Mouse (Mus musculus) embryonic stem cell, embryonic (primary cell): ENCODE measurements around the gene Slc20a1.

ENCODE experiments used
- CTCF ChIA-PET, 4 experiments: fragments of 300-600 bp in 2 of 4; fragments of 350-600 bp in 2 of 4; sonication (Branson Sonifier 250); formaldehyde crosslinking; loops; one replicate each; lab custom pipeline; 2022; ENCODE audit warnings: inconsistent platforms in 2 of 4; lab: Charles Lee
- POLR2A ChIA-PET, 4 experiments: fragments of 300-600 bp in 2 of 4; fragments of 350-600 bp in 2 of 4; sonication (Branson Sonifier 250); formaldehyde crosslinking; loops; one replicate each; lab custom pipeline; 2022; ENCODE audit warnings: antibody characterized with exemption in 4 of 4, inconsistent platforms in 1 of 4; lab: Charles Lee

Slc20a1 gene

GRCm38 (mm10) chr2:129179946-129180853, 18.4 kb upstream of the Slc20a1 start:
- POLR2A ChIA-PET: interaction anchor here (0.6 to 15.1 kb wide), 37 partner anchors 7 to 1095 kb away, joined by 3 to 840 read pairs (median 4); partner anchors contain the start of genes Slc20a1 (in 3 of the 4), Chchd5 (in 1 of the 4), Polr1b (in 1 of the 4) and Tmem87b (in 1 of the 4)
- CTCF ChIA-PET: interaction anchor here (0.6 to 2.7 kb wide), 14 partner anchors 11 to 1202 kb away, joined by 3 to 13 read pairs (median 4); partner anchors contain the start of genes Polr1b (in 1 of the 4) and Vinac1 (in 1 of the 4)

DNA sequence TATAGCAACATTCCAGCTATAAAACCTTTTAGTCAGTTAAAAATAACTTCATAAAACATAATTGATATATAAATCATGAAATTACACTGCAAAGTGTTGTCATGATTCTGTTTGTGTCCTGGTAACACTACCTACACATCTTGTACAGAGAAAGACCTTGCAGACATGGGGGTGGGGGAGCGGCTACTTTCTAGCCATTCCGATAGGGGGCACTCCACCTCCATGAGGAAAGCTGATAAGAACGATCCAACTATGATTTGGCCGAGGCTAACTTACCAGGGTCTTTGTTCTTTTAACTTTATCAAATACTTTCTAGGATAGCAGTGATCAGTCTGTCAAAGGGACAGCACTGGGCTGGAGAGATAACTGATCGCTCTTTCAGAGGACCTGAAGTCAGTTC, 17.1 kb upstream of the Slc20a1 start:
- CTCF ChIA-PET: interaction anchor here (0.6 to 2.7 kb wide), 23 partner anchors 9 to 305 kb away, joined by 3 to 13 read pairs (median 4); partner anchors contain the start of genes Chchd5 (in 1 of the 4) and Slc20a1 (in 1 of the 4)
- POLR2A ChIA-PET: interaction anchor here in 3 of 4 experiments (0.6 to 15.1 kb wide), 33 partner anchors 9 to 1093 kb away, joined by 3 to 840 read pairs (median 6); partner anchors contain the start of genes Slc20a1 (in 3 of the 3), Chchd5 (in 1 of the 3), Tmem87b (in 1 of the 3) and Ttl (in 1 of the 3)

- ChIA-PET POLR2A (interaction anchor here in 3 of 4 experiments (0.6 to 15.1 kb wide), 29 partner anchors 9 to 1092 kb away, joined by 3 to 840 read pairs (median 9); partner anchors contain the start of genes Slc20a1 (in 2 of the 3), Ckap2l (in 1 of the 3) and Ttl (in 1 of the 3)), CTCF (interaction anchor here (0.6 to 2.7 kb wide), 17 partner anchors 8 to 304 kb away, joined by 3 to 13 read pairs (median 4); partner anchors contain the start of genes Chchd5 (in 1 of the 4) and Slc20a1 (in 1 of the 4))
These were observed 16.2 kb upstream of the Slc20a1 start for GRCm38 (mm10) chr2:129182412-129182811.

DNA sequence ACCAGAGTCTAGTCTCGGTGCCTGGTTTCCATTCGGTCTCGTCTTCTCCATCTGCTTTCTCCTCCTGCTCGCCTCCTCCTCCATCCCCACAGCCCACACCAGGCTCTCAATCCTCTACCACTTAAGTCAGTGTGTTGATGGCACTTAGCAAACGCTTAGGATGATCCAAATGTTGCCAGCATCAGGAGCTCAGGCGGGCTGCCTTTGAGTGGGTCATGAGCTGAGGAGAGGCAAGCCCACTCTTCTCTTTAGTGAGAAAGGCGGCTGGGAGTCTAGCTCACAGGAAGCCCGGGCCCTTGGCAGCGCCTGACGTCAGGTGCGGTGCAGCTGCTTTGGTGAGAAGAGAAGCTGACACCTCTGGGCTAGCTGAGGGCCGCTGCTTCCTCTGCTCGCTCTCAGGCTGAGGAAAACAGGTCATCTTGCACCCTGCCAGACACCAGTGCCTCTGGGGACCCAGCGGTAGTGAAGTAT, 15.0 kb upstream of the Slc20a1 start:
- POLR2A ChIA-PET: interaction anchor here (0.7 to 15.1 kb wide), 35 partner anchors 11 to 1091 kb away, joined by 3 to 840 read pairs (median 5); partner anchors contain the start of genes Slc20a1 (in 4 of the 4), Chchd5 (in 2 of the 4), Ckap2l (in 2 of the 4) and Nop56 (in 1 of the 4)

DNA sequence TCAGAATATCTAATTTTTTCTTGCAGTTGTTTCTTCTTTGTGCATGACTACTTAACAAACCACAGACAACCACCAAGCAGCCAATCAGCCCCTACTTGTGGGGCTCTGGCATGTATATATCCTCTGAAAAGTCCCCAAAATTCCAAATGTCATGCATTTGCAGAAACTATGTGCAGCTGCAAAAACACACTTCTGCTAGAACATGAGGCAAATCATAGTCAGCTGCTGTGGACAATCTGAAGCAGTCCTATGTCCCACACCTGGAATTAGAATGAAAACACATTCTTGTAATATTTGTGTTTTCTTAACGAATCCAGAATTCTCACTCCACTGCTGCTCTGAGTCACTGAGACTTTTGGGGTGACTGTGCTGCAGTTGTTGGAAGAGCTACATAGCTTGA, 13.7 kb upstream of the Slc20a1 start:
- CTCF ChIA-PET: no interaction called here
- POLR2A ChIA-PET: interaction anchor here in 2 of 4 experiments (1.9 to 15.1 kb wide), 7 partner anchors 9 to 73 kb away, joined by 4 to 840 read pairs (median 188); partner anchors contain the start of gene Slc20a1 (in 2 of the 2)

More for the DNA sequence above, 15.0 kb upstream of the Slc20a1 start:
- CTCF ChIA-PET: interaction anchor here (0.6 to 1.8 kb wide), 14 partner anchors 11 to 105 kb away, joined by 3 to 11 read pairs (median 4); no protein-coding TSS in a partner anchor

DNA sequence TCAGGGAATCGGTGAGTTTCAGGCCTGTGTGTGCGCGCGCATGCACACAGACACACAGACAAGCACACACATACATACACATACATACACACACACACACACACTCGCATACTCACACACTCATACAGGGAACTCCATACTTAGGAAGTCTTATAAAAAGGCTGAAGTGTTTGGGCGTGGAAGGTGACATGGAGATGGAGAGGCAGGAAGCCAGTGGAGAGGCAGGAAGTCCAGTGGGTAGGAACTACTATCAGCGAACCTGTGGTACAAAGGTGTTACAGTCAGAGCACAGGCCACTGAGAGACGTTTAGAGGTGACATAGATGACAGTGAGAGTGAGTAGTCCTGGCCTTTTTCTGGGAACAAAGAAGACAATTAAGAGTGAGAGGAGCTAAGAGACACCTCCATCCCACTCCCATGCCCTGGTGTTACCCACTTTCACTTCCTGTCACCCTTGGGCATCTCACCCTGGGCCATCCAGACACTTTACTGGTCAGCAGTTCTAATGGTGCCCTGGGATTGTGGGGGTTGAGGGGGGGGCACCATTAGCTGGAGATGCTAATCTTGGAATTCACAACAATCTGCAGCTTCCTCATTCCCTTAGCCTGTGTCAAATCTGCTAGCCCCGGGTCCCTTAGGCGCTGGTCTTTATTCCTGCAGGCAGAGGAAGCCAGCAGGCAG, 12.8 kb upstream of the Slc20a1 start:
- ChIA-PET CTCF (interaction anchor here in 3 of 4 experiments (0.6 to 1.1 kb wide), 3 partner anchors 9 to 230 kb away, joined by 3 to 5 read pairs (median 3); no protein-coding TSS in a partner anchor), POLR2A (interaction anchor here in 3 of 4 experiments (0.5 to 15.1 kb wide), 16 partner anchors 10 to 348 kb away, joined by 3 to 840 read pairs (median 5); partner anchors contain the start of gene Slc20a1 (in 3 of the 3))

DNA sequence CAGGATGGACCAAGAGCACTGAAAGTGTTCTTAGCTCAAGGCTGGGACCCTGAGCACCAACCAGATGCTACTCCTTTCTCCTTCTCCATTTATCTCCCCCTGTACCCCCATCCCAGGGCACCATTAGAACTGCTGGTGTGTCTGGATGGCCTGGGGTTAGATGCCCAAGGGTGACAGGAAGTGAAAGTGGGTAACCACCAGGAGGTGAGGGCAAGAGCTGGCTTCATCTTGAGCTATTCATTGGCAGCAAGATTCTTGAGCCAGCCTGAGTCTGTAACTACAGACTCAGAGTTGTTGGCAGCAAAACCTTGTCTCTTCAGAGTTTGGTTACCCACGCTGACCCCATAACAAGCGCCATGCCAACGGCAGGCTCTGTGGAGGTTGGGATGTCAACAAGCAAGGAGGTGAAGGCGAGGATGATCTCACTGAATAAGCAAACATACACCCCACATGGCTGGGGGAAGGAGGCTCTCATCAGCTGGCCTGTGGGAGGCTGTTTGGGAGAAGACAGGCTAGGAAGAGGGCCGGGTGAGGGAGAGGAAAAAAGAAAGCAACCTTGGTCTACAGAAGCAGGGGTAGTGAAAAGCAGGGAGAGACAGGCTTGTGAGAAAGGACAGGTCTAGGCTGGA, 12.2 kb upstream of the Slc20a1 start:
- ChIA-PET CTCF (interaction anchor here in 3 of 4 experiments (0.6 to 1.1 kb wide), 3 partner anchors 8 to 229 kb away, joined by 3 to 5 read pairs (median 3); no protein-coding TSS in a partner anchor), POLR2A (interaction anchor here in 3 of 4 experiments (0.5 to 15.1 kb wide), 15 partner anchors 10 to 347 kb away, joined by 3 to 840 read pairs (median 5); partner anchors contain the start of gene Slc20a1 (in 3 of the 3))

DNA sequence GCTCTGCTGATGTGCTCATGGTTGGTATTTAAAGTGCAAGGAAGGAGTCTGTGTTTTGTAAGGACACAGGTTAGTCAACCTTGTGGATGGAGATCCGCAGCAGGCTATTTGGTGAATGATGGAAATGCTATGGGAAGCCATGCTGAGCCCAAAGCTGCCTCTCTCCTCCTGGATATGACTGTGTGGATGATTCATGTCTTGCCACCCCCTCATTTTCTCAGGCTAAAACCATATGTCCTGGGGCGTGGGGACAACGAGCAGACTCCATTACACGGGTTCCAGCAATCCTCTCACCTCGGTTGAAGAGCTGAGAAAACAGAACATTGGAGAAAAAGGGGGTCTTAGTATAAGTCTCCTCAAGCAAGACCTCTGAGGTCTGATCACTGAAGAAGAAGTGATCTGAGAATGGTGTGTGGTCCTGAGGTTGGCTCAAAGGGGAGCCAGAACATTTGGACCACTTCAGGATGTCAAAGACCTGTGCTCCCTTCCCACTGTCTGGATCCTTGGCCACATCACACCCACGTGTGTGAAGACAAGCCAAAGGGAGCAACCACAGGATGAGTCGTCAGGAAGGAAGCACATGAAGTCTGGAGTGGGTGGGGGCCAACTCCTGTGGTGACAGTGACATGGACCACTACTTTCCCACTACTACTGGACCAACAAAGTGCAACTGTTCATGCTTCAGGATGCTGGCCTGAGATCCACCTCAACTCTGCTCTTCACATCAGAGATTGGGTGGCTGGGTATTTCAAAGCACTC, 6.0 kb upstream of the Slc20a1 start:
- ChIA-PET CTCF (no interaction called here), POLR2A (interaction anchor here in 2 of 4 experiments (1.5 to 22.5 kb wide), 6 partner anchors 9 to 52 kb away, joined by 3 to 840 read pairs (median 17); no protein-coding TSS in a partner anchor)

DNA sequence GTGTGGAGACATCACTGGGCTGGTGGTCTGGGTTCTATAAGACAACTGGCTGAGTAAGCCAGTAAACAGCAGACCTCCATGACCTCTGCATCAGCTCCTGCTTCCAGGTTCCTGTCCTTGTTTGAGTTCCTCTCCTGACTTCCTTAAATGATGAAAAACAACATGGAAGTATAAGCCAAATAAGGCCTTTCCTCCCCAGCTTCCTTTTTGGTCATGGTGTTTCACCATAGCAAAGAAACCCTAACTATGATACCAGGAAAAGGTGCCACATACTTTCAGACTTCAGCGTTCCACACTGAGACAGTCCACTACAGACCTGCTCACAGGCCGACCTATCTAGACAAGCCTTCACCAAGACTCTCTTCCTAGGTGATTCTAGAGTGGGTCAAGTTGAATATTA, 2.2 kb upstream of the Slc20a1 start:
- ChIA-PET CTCF (no interaction called here), POLR2A (interaction anchor here in 2 of 4 experiments (0.6 to 24.7 kb wide), 15 partner anchors 13 to 602 kb away, joined by 3 to 840 read pairs (median 34); partner anchors contain the start of gene Ttl (in 1 of the 2))

GRCm38 (mm10) chr2:129197197-129197596, 1.4 kb upstream of the Slc20a1 start:
- ChIA-PET POLR2A (interaction anchor here in 3 of 4 experiments (0.5 to 24.7 kb wide), 41 partner anchors 12 to 253 kb away, joined by 3 to 840 read pairs (median 14); partner anchors contain the start of genes Chchd5 (in 2 of the 3), Ckap2l (in 1 of the 3), Polr1b (in 1 of the 3) and Ttl (in 1 of the 3)), CTCF (interaction anchor here in 1 of 4 experiments (1.6 kb wide), 1 partner anchor 16 kb away, joined by 7 read pairs; no protein-coding TSS in a partner anchor)

GRCm38 (mm10) chr2:129197843-129198435, 625 bp upstream of the Slc20a1 start:
- CTCF ChIA-PET: interaction anchor here in 3 of 4 experiments (0.6 to 1.6 kb wide), 5 partner anchors 16 to 1062 kb away, joined by 3 to 7 read pairs (median 3); no protein-coding TSS in a partner anchor
- POLR2A ChIA-PET: interaction anchor here (0.5 to 24.7 kb wide), 119 partner anchors 8 to 1084 kb away, joined by 3 to 840 read pairs (median 5); partner anchors contain the start of genes Chchd5 (in 3 of the 4), Ckap2l (in 2 of the 4), Polr1b (in 2 of the 4) and Tmem87b (in 2 of the 4)

DNA sequence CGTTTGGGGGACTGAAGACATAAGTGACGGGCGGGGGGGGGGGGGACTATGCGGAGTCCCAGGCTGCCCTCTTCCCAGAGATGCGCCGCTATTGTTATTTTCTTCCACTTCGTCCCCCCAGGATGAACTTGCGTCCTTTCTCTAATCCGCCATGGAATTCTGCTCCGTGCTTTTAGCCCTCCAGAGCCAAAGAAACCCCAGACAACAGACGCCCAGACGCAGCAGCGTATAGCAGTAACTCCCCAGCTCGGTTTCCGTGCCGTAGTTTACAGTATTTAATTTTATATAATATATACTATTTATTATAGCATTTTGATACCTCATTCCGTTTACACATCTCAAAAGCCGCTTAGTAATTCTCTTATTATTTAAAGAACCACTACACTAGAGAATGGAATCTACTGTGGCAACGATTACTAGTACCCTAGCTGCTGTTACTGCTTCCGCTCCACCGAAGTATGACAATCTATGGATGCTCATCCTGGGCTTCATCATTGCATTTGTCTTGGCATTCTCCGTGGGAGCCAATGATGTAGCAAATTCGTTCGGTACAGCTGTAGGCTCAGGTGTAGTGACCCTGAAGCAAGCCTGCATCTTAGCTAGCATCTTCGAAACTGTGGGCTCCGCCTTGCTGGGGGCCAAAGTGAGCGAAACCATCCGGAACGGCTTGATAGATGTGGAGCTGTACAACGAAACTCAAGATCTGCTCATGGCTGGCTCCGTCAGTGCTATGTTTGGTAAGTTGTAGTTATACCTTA, 943 bp downstream of the Slc20a1 start:
- POLR2A ChIA-PET: interaction anchor here (0.6 to 24.7 kb wide), 65 partner anchors 7 to 1473 kb away, joined by 3 to 840 read pairs (median 9); partner anchors contain the start of genes Chchd5 (in 3 of the 4), Polr1b (in 2 of the 4), Ttl (in 2 of the 4) and Ckap2l (in 1 of the 4)

DNA sequence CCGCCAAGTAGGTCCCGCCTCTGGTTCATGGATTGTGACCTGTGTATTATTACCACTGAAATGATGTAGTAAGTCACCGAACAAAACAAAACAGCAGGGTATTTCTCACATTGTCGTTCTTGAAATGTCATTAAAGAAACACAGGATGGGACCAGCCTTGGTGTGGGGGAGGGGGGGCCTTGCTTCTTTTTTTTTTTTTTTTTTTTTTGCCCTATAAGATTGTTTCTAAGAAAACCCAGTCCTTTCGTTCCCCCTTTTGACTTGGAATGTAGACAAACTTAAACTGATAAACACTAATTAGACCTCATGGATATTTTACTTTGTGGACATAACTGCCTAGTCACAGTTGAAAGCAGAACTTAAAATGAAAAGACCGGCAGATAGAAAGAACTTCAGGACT, 6.4 kb downstream of the Slc20a1 start:
- ChIA-PET POLR2A (interaction anchor here (0.7 to 24.7 kb wide), 29 partner anchors 5 to 1647 kb away, joined by 3 to 840 read pairs (median 7); partner anchors contain the start of genes Chchd5 (in 2 of the 4) and Slc20a1 (in 2 of the 4)), CTCF (no interaction called here)

More for the DNA sequence above, 943 bp downstream of the Slc20a1 start:
- CTCF ChIA-PET: interaction anchor here (0.6 to 0.9 kb wide), 4 partner anchors 16 to 59 kb away, joined by 3 to 5 read pairs (median 3); no protein-coding TSS in a partner anchor

DNA sequence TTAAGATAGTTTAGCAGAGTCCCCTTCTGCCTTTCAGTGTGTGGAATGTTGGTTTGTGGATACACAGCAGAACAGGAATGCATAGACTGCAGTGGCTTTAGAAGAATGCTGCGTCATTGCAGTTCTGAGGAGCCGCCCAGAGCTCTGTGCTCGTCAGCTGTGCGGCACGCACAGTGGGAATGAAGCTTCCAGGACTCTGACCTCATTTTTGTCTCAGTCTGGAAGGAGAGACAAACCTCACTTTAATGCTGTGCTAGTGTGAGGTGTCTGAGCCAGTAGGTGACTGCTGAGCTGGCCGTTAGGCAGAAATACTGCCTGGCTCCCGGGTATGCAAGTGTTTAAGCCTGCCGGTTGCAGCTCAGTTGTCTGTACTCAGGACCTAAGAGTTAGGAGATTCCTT, 8.3 kb downstream of the Slc20a1 start:
- ChIA-PET CTCF (interaction anchor here in 3 of 4 experiments (0.6 to 1.7 kb wide), 3 partner anchors 12 to 52 kb away, joined by 3 to 7 read pairs (median 5); no protein-coding TSS in a partner anchor), POLR2A (interaction anchor here (0.6 to 24.7 kb wide), 37 partner anchors 5 to 213 kb away, joined by 3 to 840 read pairs (median 8); partner anchors contain the start of genes Slc20a1 (in 4 of the 4), Chchd5 (in 2 of the 4) and Ckap2l (in 1 of the 4))
